Mouse (Mus musculus) kidney, adult 18-20 months (tissue): ENCODE measurements around the gene Gm2000.
"Not testable (repeated sequence)": the region's sequence is repeated elsewhere in the genome, so short reads cannot be mapped to it uniquely, and the experiment has no call there.

Experiments
- DNase-seq: peaks from one replicate; pipeline ENCODE4 v3.0.0; 2021

Gm2000 gene

GRCm38 (mm10) chr1:156365740-156366139, at the start of gene Gm2000:
TSS of gene Gm2000 (plus strand) at chr1:156366040.
- DNase-seq: no peak

GRCm38 (mm10) chr1:156323126-156323525, 42.7 kb upstream of the Gm2000 start:
- no peak for DNase-seq

- no peak for DNase-seq
Observed at GRCm38 (mm10) chr1:156340847-156341246, 25.0 kb upstream of the Gm2000 start.

GRCm38 (mm10) chr1:156344433-156344832, 21.4 kb upstream of the Gm2000 start:
- DNase-seq: no peak

- no peak for DNase-seq
Observed at GRCm38 (mm10) chr1:156345633-156346032, 20.2 kb upstream of the Gm2000 start.

- no peak for DNase-seq
Observed at GRCm38 (mm10) chr1:156349031-156349430, 16.8 kb upstream of the Gm2000 start.

GRCm38 (mm10) chr1:156350441-156350840, 15.4 kb upstream of the Gm2000 start:
- no peak for DNase-seq

- DNase-seq: peak; percentile 28
Observed at GRCm38 (mm10) chr1:156352466-156352865, 13.4 kb upstream of the Gm2000 start.

- DNase-seq: no peak
Observed at GRCm38 (mm10) chr1:156381217-156381616, 15.4 kb downstream of the Gm2000 start.

- no peak for DNase-seq
Observed at GRCm38 (mm10) chr1:156386232-156386631, 20.4 kb downstream of the Gm2000 start.

GRCm38 (mm10) chr1:156386880-156387279, 21.0 kb downstream of the Gm2000 start:
- DNase-seq: no peak

- no peak for DNase-seq
Observed at GRCm38 (mm10) chr1:156393148-156393547, 27.3 kb downstream of the Gm2000 start.

- not testable (repeated sequence) for DNase-seq
Observed at GRCm38 (mm10) chr1:156400159-156400558, 34.3 kb downstream of the Gm2000 start.

- DNase-seq: no peak
Observed at GRCm38 (mm10) chr1:156402491-156402890, 36.7 kb downstream of the Gm2000 start.

- DNase-seq: no peak
Observed at GRCm38 (mm10) chr1:156403251-156403650, 37.4 kb downstream of the Gm2000 start.

GRCm38 (mm10) chr1:156408004-156408403, 42.2 kb downstream of the Gm2000 start:
- no peak for DNase-seq

GRCm38 (mm10) chr1:156408521-156408920, 42.7 kb downstream of the Gm2000 start:
- no peak for DNase-seq
